Mouse (Mus musculus) spleen, adult 2 months (tissue): ENCODE measurements around the gene Klhl29.

ENCODE experiments used
- CTCF ChIP-seq: fragments of 200-500 bp; IDR thresholded peaks from 2 replicates; pipeline ENCODE4 v1.5.1; 2011; ENCODE audit warnings: mild to moderate bottlenecking, inconsistent platforms; ENCODE audit not compliant: insufficient read depth, insufficient read length, insufficient replicate concordance; ENCODE audit errors: extremely low read depth
- POLR2A ChIP-seq: fragments of 200-500 bp; IDR thresholded peaks from 2 replicates; pipeline ENCODE4 v1.6.1; 2011; ENCODE audit warnings: low read depth, low read length, inconsistent platforms

- no peak for TF ChIP-seq CTCF
- no peak for TF ChIP-seq POLR2A
Observed at GRCm38 (mm10) chr12:5048104-5048503, 327.4 kb downstream of the Klhl29 start.
